Mouse (Mus musculus) ovary, postnatal 36 days (tissue): Measurements from ENCODE around the gene Sparcl1.

Experiments
- DNase-seq: peaks from one replicate; pipeline ENCODE4 v3.0.0; 2022; ENCODE audit warnings: low spot score, mixed read lengths

Gene Sparcl1

GRCm38 (mm10) chr5:104113491-104114172, at the start of gene Sparcl1:
Sparcl1 (minus strand) TSS chr5:104113733.
- no peak for DNase-seq

- DNase-seq, result no peak
These were observed 47.9 kb upstream of the Sparcl1 start for GRCm38 (mm10) chr5:104161390-104161789.

DNA sequence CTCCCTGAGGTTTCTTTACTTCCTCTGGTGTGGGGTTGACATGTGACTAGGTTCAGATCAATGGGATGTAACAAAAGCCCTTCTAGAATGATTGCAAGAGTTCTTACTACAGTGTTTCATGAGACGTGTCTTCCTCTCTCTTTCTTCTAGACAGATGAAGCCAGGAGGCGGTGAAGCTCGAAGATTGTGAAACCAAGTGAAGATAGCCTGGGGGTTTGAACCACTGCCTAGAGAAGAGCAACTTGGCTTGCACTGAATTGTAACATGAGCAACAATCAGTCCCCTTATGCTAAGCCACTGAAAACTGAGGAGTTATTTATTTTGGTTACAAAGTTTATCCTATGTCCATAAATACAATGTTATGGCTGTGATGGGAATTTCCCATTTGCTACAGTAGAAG, 47.0 kb upstream of the Sparcl1 start:
- no peak for DNase-seq

GRCm38 (mm10) chr5:104158332-104159052, 45.0 kb upstream of the Sparcl1 start:
- DNase-seq, result no peak

DNA sequence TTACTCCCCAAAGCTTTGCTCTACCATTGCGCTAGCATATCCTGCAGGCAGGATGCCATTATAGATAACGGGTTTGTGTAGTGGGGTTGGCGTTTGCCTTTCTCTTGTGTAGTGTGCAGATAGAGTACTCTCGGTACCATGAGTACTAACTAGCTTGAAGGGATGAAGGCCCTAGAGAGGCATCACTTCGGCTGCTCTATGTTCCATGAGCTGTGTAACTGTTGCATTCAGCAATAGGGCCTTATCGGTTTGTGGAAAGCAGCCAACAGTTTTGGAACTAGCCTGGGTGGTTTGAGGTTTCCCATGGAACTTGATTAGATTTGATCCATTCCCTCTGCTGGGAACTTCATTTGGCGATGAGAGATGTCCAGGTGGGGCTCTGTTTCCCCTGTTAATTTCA, 44.2 kb upstream of the Sparcl1 start:
- DNase-seq, result no peak

- no peak for DNase-seq
These were observed 36.7 kb upstream of the Sparcl1 start for GRCm38 (mm10) chr5:104150196-104150595.

GRCm38 (mm10) chr5:104149349-104149748, 35.8 kb upstream of the Sparcl1 start:
- DNase-seq, result no peak

- DNase-seq, result no peak
These were observed 30.5 kb upstream of the Sparcl1 start for GRCm38 (mm10) chr5:104144057-104144456.

- DNase-seq, result no peak
These were observed 27.5 kb upstream of the Sparcl1 start for GRCm38 (mm10) chr5:104141067-104141466.

DNA sequence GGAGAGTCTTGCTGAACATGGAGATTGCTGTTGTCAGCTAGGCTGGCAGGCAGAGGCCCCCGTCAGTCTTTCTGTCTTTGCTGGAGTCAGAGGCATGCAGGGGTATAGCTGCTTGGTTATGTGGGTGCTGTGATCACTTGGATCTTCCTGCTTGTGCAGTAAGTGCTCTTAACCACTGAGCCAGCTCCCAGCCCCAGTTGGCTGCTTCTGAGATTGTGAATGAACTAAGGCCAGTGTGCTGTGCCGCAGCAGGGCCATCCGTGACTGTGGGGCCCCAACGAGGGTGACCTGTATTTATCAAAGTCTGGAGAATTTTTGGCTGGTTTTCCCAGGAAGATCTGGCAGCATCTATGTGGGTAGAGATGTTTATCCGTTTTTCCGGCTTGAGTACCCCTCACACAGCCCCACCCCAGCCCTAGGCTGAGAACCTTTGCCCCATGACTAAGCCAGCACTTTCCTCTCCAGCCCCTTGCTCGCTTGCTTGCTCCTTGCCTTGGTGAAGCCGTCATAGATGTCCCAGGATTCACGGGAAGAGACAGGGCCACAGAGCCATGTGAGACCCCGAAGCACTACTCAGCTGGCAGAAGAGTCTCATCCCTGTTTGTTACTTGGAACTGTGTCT, 24.5 kb upstream of the Sparcl1 start:
- no peak for DNase-seq

GRCm38 (mm10) chr5:104133752-104134151, 20.2 kb upstream of the Sparcl1 start:
- DNase-seq, result no peak

GRCm38 (mm10) chr5:104131544-104131943, 18.0 kb upstream of the Sparcl1 start:
- DNase-seq, result peak; percentile 38

DNA sequence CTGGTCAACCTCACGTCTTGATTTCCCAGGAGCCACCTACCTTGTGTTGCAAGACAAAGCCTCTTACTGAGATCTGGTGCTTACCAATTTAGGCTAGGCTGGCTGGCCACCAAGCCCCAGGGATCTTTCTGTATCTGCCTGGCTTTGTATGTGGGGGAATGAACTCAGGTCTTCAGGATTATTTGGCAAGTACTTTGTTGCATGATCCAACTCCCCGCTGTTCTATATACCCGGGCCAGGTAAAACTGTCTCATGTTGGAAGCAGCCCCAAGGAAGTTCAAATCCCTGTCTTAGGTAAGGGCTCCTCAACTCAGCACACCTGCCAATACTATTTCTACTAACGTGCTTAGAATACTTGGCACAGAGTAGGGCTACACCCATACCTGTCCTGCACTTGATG, 17.4 kb upstream of the Sparcl1 start:
- DNase-seq, result no peak

DNA sequence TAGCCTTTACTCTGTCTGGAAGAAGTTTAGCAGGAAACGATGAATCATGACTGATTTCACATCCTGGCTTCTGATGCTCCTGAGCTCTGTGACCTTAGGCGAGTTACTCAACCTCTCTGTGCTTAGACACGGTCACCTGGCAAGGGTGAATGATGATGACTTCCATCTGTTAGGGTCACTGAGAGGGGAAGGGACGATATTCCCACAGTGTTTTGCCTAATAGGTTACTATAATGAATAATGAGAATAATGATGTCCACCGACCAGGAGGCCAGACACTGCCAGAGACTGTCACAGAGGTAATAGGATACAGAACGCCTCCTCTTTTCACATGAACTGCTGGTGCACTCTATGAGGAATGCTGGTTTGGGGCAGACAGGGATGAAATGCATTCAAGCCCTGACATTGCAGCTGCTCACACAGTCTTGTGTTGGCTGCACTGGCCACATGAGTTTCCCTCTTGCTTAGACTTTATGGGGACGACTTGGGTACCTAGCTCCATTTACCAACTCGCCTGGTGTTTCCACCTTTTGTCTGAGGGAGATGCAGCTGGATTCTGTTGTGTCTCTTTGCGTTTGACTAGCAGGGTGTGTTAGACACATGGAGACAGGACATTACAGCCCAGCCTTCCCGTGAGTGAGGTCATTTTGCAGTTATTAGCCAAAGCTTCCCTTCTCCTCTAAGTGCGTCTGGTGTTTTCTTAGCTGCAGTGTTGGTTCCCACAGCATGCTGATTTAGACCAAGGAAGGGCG, 14.9 kb upstream of the Sparcl1 start:
- no peak for DNase-seq

GRCm38 (mm10) chr5:104127351-104127750, 13.8 kb upstream of the Sparcl1 start:
- DNase-seq, result no peak

GRCm38 (mm10) chr5:104126561-104127320, 13.2 kb upstream of the Sparcl1 start:
- no peak for DNase-seq

- DNase-seq, result no peak
These were observed 10.6 kb upstream of the Sparcl1 start for GRCm38 (mm10) chr5:104124016-104124658.

GRCm38 (mm10) chr5:104115890-104116289, 2.4 kb upstream of the Sparcl1 start:
- DNase-seq, result no peak

DNA sequence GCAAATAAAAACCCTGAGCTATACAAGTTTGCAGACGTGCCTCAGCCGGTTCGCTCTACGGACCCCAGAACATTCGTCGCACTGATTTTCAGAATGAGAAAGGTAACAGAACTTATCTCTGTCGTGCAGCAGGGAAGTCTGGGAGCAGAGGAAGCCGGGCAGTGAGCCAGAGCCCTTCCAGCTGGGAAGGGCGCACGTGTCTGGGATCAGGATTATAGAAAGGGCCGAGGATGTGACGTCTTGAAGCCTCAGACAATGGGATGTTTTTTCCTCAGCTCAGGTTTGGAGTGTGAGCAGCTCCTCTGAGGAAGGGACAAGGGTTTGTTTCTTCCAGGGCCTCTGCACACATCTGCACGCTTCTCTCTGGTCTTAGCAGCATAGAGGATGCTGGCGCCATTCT, 1.6 kb upstream of the Sparcl1 start:
- DNase-seq, result peak; percentile 50

- DNase-seq, result no peak
These were observed 1.0 kb downstream of the Sparcl1 start for GRCm38 (mm10) chr5:104112511-104112910.

DNA sequence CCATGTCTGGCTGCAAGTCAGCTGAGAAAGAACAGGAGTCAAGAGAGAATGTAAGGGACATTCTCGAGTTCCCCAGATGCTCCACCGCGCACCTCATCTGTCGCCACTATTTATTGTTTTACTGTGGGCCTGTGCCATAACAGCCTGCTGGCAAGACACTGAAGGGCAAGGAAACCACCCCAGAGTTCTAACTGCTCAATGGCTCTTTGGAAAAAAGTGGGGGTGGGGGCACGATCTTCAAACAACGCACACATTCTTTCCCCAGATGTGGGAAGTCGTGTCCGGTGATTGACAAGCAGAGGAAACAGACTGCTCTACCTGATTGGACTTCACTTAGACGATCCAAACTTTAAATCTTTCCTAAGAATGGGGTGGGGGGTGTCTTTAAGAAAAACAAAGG, 1.5 kb downstream of the Sparcl1 start:
- DNase-seq, result no peak
